Mouse (Mus musculus): ENCODE measurements at regions not wholly inside any gene's neighbourhood (a gene's known extent, or its start where the extent isn't known, plus 50 kb on each side); places are given as distances from the start of the nearest gene placed in this dataset.

- DNase-seq: no peak
Observed at GRCm38 (mm10) chr15:38351701-38352100, 926.3 kb downstream of the 4930447A16Rik start.

- DNase-seq: no peak
Observed at GRCm38 (mm10) chr15:38353371-38353770, 928.0 kb downstream of the 4930447A16Rik start.

DNA sequence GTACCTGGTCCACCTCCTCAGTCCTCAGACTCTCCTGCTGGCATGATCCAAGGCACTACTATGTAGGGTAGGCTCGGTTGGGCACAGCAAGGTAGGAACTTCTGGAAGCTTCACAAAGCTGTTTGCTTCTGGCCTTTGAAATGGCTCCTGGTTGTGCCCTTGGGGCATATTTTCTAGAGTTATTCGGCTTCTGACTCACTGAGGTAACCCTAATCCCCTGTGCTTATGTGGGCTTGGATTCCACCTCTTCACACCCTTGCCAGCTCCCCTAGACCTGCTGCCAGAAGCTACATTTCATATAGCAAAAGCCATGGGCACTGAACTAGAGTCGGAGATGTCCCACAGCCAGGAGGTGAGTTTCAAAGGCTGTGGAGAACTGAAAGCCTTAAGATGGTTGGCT lies 933.7 kb downstream of the 4930447A16Rik start:
- no peak for DNase-seq

DNA sequence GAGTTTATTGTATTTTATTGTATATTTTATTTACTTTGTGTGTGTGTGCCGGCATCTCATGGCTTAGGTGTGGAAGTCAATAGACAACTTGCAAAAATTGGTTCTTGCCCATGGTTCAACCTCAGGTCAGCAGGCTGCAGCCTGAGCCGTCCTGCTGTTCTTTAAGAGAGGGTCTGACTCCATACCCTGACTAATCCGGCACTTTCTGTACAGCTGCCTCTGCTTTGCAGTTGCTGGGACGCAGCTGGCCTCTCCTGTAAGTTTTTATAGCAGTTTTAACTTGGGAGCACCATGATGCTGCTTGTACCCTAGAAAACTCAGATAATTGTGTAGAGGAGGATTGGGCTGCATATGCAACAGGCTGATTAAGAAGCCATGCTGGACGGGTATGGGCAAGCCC lies 938.2 kb downstream of the 4930447A16Rik start:
- DNase-seq: no peak

DNA sequence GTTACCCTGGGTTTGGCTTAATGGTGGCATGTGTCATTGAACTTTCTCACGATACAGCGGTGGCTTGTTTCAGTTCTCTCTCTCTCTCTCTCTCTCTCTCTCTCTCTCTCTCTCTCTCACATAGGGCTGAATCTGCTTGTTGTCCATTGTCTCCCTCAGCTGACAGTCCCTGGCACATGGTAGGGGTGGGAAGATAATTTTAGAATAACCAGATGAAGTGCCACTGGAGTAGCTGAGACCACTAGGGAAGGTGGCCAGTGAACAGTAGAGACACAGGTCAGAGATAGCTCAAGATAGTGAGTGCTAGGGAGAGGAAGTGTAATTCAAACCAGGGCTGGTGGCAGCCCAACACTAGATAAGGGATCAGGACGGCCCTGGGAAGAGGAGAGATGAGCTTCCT lies 938.7 kb downstream of the 4930447A16Rik start:
- DNase-seq: no peak

GRCm38 (mm10) chr15:38367643-38368042 lies 942.3 kb downstream of the 4930447A16Rik start:
- DNase-seq: no peak

- no peak for DNase-seq
Observed at GRCm38 (mm10) chr15:38368291-38368690, 942.9 kb downstream of the 4930447A16Rik start.

GRCm38 (mm10) chr15:38371404-38372090 lies 946.2 kb downstream of the 4930447A16Rik start:
- DNase-seq: no peak

DNA sequence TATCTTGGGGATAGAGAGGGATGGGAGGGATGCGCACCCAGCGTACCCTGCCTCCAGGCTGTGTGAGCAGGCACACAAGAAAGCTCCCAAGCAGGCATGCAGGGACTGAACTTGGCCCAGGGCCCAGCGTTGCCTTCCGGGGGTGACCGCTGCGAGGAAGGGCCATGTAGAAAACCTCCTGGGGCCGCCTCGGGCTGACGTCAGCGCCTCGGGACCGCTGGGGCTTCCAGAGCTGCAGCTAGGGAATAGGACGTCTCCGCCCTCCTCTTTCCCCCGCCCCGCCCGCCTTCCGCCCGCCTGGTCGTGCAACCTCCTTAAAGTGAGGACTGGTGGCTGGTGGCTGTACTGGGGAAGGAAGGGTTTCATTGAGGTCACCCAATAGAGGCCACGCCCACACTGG lies 948.4 kb downstream of the 4930447A16Rik start:
- DNase-seq: peak; percentile 83

DNA sequence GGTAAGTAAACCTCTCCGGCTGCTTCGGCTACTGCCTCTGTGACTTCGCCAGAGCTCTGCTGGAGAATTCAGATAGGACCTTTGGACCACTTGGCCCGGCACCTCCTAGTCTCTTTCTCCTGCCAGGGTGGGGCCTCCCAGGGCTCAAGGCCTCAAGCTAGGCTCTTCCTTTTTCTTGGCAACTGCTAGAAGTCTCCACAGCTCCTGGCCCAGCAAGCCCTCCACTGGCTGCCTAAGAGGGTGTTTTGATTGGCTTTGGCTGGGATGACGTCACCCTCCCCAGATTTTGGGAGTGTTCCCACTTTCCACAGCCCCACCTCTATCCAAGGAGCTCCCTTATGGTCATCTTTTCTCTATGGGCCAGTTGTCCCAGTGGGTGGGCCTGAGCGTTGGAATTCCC lies 949.4 kb downstream of the 4930447A16Rik start:
- DNase-seq: peak; percentile 72

- peak; percentile 20 for DNase-seq
Observed at GRCm38 (mm10) chr15:38378106-38378505, 952.8 kb downstream of the 4930447A16Rik start.

GRCm38 (mm10) chr15:38387617-38388016 lies 962.3 kb downstream of the 4930447A16Rik start:
- DNase-seq: no peak

DNA sequence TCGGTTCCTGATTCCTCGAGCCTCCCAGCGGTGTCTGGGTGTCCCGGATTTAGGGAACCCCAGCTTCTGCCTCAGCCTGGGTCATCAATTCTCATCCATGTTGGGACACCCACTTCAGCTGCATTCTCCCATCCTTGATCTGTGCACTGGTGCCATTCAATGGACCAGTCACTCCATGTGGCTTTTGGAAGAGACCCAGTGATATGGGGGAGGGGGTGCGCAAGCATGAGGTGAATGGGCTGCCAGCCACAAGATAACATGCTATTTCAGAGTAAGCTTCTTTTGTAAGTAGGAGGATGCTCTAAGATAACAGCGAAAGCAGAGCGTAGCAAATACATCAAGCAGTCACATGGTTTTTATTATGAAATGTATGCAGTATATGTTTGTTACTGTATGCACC lies 963.1 kb downstream of the 4930447A16Rik start:
- no peak for DNase-seq

DNA sequence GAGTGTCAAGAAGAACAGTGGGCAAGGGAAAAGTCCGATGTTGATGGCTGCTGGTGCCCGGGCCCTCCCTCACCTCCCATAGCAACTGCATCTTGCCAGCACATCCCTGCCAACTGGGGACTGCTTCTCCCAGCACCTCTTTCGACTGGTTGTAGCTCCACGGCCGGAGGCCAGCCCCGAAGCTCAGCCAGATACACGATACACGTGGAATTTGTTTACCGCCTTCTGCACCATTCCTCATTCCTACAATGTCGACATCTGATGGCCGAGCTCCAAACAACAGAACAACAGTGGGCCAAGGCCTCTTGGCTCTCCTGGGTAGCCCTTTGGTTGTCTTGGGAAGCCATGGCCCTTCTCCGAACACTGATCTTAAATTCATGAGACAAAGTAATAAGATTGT lies 965.1 kb downstream of the 4930447A16Rik start:
- DNase-seq: no peak

GRCm38 (mm10) chr15:38391420-38391819 lies 966.1 kb downstream of the 4930447A16Rik start:
- no peak for DNase-seq

- DNase-seq: no peak
Observed at GRCm38 (mm10) chr15:38391860-38392259, 966.5 kb downstream of the 4930447A16Rik start.

DNA sequence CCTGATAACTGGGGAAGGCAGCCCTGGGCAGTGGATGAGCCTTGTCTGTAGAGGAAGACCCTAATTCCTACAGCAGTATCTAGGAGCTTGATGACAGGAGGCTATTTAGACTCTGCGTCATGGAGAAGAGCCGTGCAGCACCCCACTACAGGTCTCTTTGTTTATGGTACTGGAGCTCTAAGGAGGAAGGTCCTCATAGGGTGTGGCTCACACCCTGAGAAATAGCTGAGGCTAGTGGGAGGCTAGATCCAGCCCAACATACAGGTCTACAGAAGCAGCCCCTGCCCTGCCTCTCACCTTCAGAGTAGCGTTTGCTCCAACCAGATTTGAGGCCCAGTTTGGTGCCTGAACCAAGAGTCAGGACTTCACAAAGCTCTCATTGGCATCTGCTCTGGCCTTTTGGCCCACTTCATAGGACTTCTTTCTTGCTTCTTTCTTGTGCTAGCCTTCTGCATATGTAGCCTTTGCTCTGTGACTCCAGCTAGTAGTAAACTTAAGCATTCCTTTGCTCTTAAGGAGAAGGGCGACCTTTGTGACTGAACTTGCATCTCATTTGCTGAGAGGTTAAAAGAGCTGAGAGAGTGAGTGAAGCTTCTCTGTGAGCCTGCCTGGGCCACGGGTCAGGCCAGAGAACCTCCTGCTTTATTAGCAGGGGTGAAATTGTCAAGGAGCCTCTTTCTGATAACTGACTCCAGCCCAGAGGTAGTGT lies 967.2 kb downstream of the 4930447A16Rik start:
- DNase-seq: no peak

DNA sequence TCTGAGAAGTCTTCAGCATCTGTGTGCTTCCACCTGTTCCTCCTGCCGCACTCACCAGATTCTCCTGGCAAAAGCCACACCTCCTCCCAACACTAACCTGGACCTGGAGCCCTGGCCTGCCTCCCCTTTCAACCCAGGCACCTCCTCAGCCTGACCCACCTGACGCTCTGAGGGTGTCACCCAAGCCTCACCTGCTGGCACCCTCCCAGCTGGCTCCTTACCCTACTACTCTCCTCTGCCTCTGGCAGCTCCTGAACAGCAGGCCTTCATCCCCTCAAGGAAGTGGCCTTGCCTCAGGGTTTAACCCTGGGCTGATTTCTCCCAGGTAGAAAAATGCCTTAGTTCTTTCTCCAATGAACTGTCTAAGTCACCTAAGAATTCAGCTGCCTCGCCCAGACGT lies 973.5 kb downstream of the 4930447A16Rik start:
- peak; percentile 50 for DNase-seq

DNA sequence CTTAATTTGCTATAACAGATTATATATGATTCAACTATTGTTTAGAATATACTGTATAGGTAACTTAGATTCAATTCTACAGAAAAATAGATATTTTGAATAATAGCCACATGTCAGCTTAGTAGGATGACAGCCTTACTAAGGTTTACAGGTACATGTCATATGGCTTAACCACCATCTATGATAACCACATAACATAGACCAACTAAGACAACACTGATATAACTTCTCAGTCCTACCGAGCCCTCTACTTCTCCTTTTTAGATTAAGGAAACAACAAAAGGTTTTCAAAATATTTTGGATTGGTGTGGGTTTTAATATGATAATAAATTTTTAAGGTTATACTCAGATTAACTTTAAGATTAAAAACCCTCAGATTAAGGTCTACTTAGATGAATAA lies 977.4 kb downstream of the 4930447A16Rik start:
- no peak for DNase-seq

- DNase-seq: no peak
Observed at GRCm38 (mm10) chr15:38403760-38404375, 978.5 kb downstream of the 4930447A16Rik start.

GRCm38 (mm10) chr15:38406114-38406960 lies 981.0 kb downstream of the 4930447A16Rik start:
- DNase-seq: no peak

- no peak for DNase-seq
Observed at GRCm38 (mm10) chr15:38407476-38407875, 982.1 kb downstream of the 4930447A16Rik start.

DNA sequence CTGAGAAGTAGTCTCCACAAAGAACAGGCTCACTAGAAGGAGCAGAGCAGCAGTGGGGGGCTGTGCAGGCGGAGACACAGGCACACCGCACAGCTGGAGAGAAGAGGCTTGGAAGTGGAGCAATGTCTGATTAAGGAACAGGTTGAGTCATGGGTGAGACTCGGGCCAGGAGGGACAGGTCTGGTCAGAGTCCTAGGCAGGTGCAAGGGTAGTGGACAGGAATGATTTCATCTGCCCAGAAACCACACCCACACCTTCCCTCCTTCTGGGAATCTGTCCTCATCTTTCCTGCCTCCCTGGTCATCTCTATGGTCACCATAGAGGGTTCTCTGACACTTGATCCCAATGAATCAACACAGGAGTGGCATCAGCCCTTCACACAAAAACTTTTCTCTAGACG lies 983.8 kb downstream of the 4930447A16Rik start:
- no peak for DNase-seq

Data from kidney, adult 18-20 months (tissue).